Mouse (Mus musculus): ENCODE results near the gene Dcst1. TPM values are rescaled to one million over a fixed set of nuclear protein-coding genes. Genes with fewer than 3 reads are reported as not detected.

Gene Dcst1
- total RNA-seq, 2 experiments from 2014 or later = not detected

GRCm38 (mm10) chr3:89388901-89389740, 24.1 kb upstream of the Dcst1 start:
- peak; percentile 13 for ATAC-seq (replicated peaks; ENCODE audit: poor library complexity, severe bottlenecking)

GRCm38 (mm10) chr3:89388134-89388881, 23.3 kb upstream of the Dcst1 start:
- ATAC-seq (replicated peaks; ENCODE audit: poor library complexity, severe bottlenecking) = 0 out of 2 replicates have a peak, but pooled peaks have one; percentile 5

GRCm38 (mm10) chr3:89387632-89388031, 22.6 kb upstream of the Dcst1 start:
- peak; percentile 61 for ATAC-seq (replicated peaks; ENCODE audit: poor library complexity, severe bottlenecking)

- ATAC-seq (replicated peaks; ENCODE audit: poor library complexity, severe bottlenecking) = no peak
Observed at GRCm38 (mm10) chr3:89386438-89387420, 21.7 kb upstream of the Dcst1 start.

GRCm38 (mm10) chr3:89385451-89385850, 20.4 kb upstream of the Dcst1 start:
- peak; percentile 31 for ATAC-seq (replicated peaks; ENCODE audit: poor library complexity, severe bottlenecking)

- no peak for ATAC-seq (replicated peaks; ENCODE audit: poor library complexity, severe bottlenecking)
Observed at GRCm38 (mm10) chr3:89384331-89385076, 19.5 kb upstream of the Dcst1 start.

GRCm38 (mm10) chr3:89383651-89384255, 18.7 kb upstream of the Dcst1 start:
- no peak for ATAC-seq (replicated peaks; ENCODE audit: poor library complexity, severe bottlenecking)

GRCm38 (mm10) chr3:89382950-89383349, 17.9 kb upstream of the Dcst1 start:
- ATAC-seq (replicated peaks; ENCODE audit: poor library complexity, severe bottlenecking) = no peak

- ATAC-seq (replicated peaks; ENCODE audit: poor library complexity, severe bottlenecking) = no peak
Observed at GRCm38 (mm10) chr3:89382033-89382882, 17.2 kb upstream of the Dcst1 start.

GRCm38 (mm10) chr3:89381233-89381632, 16.2 kb upstream of the Dcst1 start:
- ATAC-seq (replicated peaks; ENCODE audit: poor library complexity, severe bottlenecking) = no peak

GRCm38 (mm10) chr3:89380711-89381110, 15.7 kb upstream of the Dcst1 start:
- no peak for ATAC-seq (replicated peaks; ENCODE audit: poor library complexity, severe bottlenecking)

- no peak for ATAC-seq (replicated peaks; ENCODE audit: poor library complexity, severe bottlenecking)
Observed at GRCm38 (mm10) chr3:89380291-89380690, 15.2 kb upstream of the Dcst1 start.

GRCm38 (mm10) chr3:89379388-89380131, 14.5 kb upstream of the Dcst1 start:
- no peak for ATAC-seq (replicated peaks; ENCODE audit: poor library complexity, severe bottlenecking)

- peak; percentile 78 for ATAC-seq (replicated peaks; ENCODE audit: poor library complexity, severe bottlenecking)
Observed at GRCm38 (mm10) chr3:89378394-89379067, 13.5 kb upstream of the Dcst1 start.

GRCm38 (mm10) chr3:89377831-89378230, 12.8 kb upstream of the Dcst1 start:
- no peak for ATAC-seq (replicated peaks; ENCODE audit: poor library complexity, severe bottlenecking)

- no peak for ATAC-seq (replicated peaks; ENCODE audit: poor library complexity, severe bottlenecking)
Observed at GRCm38 (mm10) chr3:89373581-89374231, 8.7 kb upstream of the Dcst1 start.

Data from granulocyte monocyte progenitor cell, adult 5-6 weeks (primary cell).